Mouse (Mus musculus) midbrain, embryonic 16.5 days (tissue): Measurements from ENCODE around the gene Clec4n. TPM values are rescaled to one million over a fixed set of nuclear protein-coding genes. Genes with fewer than 3 reads are reported as not detected.
"Not testable (repeated sequence)": the region's sequence is repeated elsewhere in the genome, so short reads cannot be mapped to it uniquely, and the experiment has no call there.

ENCODE experiments used
- ATAC-seq: fragments of 200-750 bp; cut with Nextera tagmentation; 2 replicates; pipeline ENCODE4 v1.8.0; 2017; ENCODE audit warnings: moderate TSS enrichment
- H3K27ac ChIP-seq: fragments of 300-500 bp; sonication (generic); 2 replicates; pipeline ENCODE4 v1.5.1; 2014; ENCODE audit warnings: mild to moderate bottlenecking, low read length, mixed read lengths
- H3K27me3 ChIP-seq: fragments of 300-500 bp; sonication (generic); 2 replicates; pipeline ENCODE4 v1.6.1; 2014; ENCODE audit warnings: low read depth, low read length, mixed read lengths; ENCODE audit not compliant: control insufficient read depth, insufficient read depth
- H3K36me3 ChIP-seq: fragments of 300-500 bp; sonication (generic); 2 replicates; pipeline ENCODE4 v1.6.1; 2014; ENCODE audit warnings: mild to moderate bottlenecking, low read length, moderate library complexity, mixed read lengths; ENCODE audit not compliant: control insufficient read depth, insufficient read depth
- H3K4me1 ChIP-seq: fragments of 300-500 bp; sonication (generic); 2 replicates; pipeline ENCODE4 v1.6.1; 2014; ENCODE audit warnings: mild to moderate bottlenecking, low read length, mixed read lengths; ENCODE audit not compliant: control insufficient read depth, insufficient read depth
- H3K4me2 ChIP-seq: fragments of 300-500 bp; sonication (generic); 2 replicates; pipeline ENCODE4 v1.6.1; 2014; ENCODE audit warnings: mild to moderate bottlenecking, low read length, mixed read lengths
- H3K4me3 ChIP-seq: fragments of 300-500 bp; sonication (generic); 2 replicates; pipeline ENCODE4 v1.5.1; 2014; ENCODE audit warnings: low read depth, mild to moderate bottlenecking, low read length, moderate library complexity, mixed read lengths
- H3K9ac ChIP-seq: fragments of 300-500 bp; sonication (generic); 2 replicates; pipeline ENCODE4 v1.6.1; 2014; ENCODE audit warnings: low read depth, low read length, mixed read lengths
- H3K9me3 ChIP-seq: fragments of 300-500 bp; sonication (generic); replicated peaks from 2 replicates; pipeline ENCODE4 v1.6.1; 2014; ENCODE audit warnings: mild to moderate bottlenecking, low read length, mixed read lengths; ENCODE audit not compliant: control insufficient read depth, poor library complexity, severe bottlenecking
- WGBS: fragments of 180-500 bp; shearing (Covaris S2); extraction: QIAGEN DNeasy Blood & Tissue Kit; methylation state at CpG from one replicate; pipeline ENCODE4 v1.1.7; 2014; 5-methylcytosine and 5-hydroxymethylcytosine counted together
- polyA plus RNA-seq: library from polyadenylated mRNA; unstranded; fragments of >200 nt; fragmentation: Nextera tagmentation; extraction: Ambion mirVana; gene quantifications from 2 replicates; pipeline ENCODE4 v1.2.1, GENCODE M21; 2015

Clec4n gene
- polyA plus RNA-seq, 1 experiment from 2014 or later = 0.21 TPM

DNA sequence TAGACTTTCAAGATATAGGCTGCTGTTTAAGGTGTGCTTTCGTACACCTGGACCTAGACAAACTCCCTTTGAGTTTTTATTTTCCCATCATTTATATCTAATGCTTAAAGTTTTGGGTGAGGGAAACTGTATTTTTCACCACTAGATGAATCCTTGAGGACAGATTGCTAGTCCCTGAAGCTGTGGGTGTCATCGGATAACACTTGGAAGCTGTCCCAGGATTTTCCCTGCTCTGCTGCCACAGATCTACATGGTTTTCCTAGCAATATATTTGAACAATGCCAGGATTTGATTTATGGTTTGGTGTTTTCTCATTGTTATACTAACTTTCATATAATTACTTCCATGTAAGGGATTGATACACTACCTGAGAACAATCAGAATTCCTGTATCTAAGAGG is 49.8 kb downstream of the Clec4n start:
- ATAC-seq = no peak

DNA sequence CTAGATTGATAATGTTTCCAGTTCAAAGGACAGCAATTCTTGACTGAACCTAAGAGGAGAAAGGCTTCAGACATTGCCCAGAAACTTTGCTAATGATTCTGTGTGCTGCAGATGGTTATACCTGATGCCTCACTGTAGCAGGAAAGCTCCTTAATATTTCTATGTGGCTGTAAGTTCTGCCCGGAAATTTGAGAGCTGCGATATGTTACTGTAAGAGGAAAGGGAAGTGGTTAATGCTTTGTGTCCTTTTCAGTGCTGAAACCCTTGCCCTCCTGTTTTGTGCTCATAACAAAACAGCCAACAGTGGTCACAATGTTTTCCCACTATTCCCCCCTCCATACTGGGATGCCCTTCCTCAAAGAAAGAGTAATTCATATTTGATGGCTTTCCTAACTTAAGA is 56.7 kb downstream of the Clec4n start:
- Histone ChIP-seq H3K9ac (no peak overlapping the region), H3K27me3 (no peaks in the 10 kb centered on the region), H3K27ac (no peak overlapping the region), H3K9me3 (no peaks in the 10 kb centered on the region; the same call in 1 of the 2 replicates), H3K4me2 (no peak overlapping the region), H3K4me3 (no peak overlapping the region), H3K36me3 (no peaks in the 10 kb centered on the region), H3K4me1 (no peaks in the 10 kb centered on the region)
- no peak for ATAC-seq
- 91% methylated on average over 2 of the region's 2 CpGs for WGBS

More for the DNA sequence above, 49.8 kb downstream of the Clec4n start:
- WGBS = 88% methylated on average over 2 of the region's 2 CpGs
- no peak overlapping the region for H3K27ac ChIP-seq
- no peaks in the 10 kb centered on the region for H3K36me3 ChIP-seq
- no peak overlapping the region for H3K4me2 ChIP-seq
- H3K9me3 ChIP-seq = no peaks in the 10 kb centered on the region; the same call in 1 of the 2 replicates
- H3K4me1 ChIP-seq = no peaks in the 10 kb centered on the region
- no peaks in the 10 kb centered on the region for H3K27me3 ChIP-seq
- no peak overlapping the region for H3K4me3 ChIP-seq
- no peak overlapping the region for H3K9ac ChIP-seq

DNA sequence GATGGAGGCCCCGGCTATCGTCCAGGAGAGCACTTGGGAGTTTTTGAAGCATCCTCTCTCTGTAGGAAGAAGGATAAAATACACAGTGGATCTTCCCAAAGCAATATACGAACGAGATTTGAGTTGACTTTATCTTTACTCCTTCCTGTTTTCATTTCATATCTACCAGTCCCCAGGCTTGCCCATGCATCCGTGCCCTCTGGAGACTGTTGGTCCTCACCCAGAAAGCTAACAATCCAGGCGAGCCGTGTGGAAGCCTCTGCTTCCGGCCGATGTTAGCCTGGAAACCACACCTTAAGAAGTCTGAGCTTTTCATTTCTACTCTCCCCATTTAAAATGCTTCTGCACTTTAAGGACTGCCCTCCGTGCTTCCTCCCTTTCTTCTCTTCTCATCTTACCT is 59.3 kb downstream of the Clec4n start:
- Histone ChIP-seq H3K4me3 (no peak overlapping the region), H3K36me3 (no peaks in the 10 kb centered on the region), H3K9ac (no peak overlapping the region), H3K27ac (no peak overlapping the region), H3K4me2 (no peak overlapping the region), H3K4me1 (no peaks in the 10 kb centered on the region), H3K27me3 (no peaks in the 10 kb centered on the region), H3K9me3 (no peaks in the 10 kb centered on the region; the same call in 1 of the 2 replicates)
- no peak for ATAC-seq
- WGBS = 83% methylated on average over 10 of the region's 10 CpGs

DNA sequence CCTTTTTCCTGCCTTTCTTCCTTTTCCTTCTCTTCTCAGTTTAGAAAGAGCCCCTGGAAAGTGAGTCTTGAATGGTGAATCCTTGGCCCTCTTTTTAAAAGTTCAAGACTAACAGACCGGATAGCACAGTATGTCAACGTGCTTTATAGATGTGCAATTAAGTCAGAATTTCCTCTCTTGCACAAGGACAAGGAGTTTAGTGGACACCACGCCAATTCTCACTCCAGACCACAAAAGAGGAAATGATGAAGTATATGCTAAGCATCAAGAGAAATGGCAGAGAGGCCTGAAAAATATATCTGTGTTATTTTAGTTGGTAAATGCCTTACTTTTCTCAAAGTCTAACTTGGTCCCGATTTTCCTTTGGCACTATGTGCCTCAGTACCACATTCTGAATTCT is 60.1 kb downstream of the Clec4n start, which contains the start of gene Clec4e:
Gene Clec4e, minus strand, starts transcription at position 118 of the 400 bp plus-strand sequence.
- H3K27ac ChIP-seq = no peak within 1 kb of the TSS
- no peaks in the 10 kb centered on the region for H3K36me3 ChIP-seq
- H3K27me3 ChIP-seq = no peaks in the 10 kb centered on the region
- no peak within 1 kb of the TSS for H3K4me3 ChIP-seq
- 85% methylated on average over 4 of the region's 4 CpGs for WGBS
- no peaks in the 10 kb centered on the region for H3K9me3 ChIP-seq
- no peak within 1 kb of the TSS for H3K4me2 ChIP-seq
- ATAC-seq = no peak
- H3K4me1 ChIP-seq = no peaks in the 10 kb centered on the region
- no peak within 1 kb of the TSS for H3K9ac ChIP-seq

DNA sequence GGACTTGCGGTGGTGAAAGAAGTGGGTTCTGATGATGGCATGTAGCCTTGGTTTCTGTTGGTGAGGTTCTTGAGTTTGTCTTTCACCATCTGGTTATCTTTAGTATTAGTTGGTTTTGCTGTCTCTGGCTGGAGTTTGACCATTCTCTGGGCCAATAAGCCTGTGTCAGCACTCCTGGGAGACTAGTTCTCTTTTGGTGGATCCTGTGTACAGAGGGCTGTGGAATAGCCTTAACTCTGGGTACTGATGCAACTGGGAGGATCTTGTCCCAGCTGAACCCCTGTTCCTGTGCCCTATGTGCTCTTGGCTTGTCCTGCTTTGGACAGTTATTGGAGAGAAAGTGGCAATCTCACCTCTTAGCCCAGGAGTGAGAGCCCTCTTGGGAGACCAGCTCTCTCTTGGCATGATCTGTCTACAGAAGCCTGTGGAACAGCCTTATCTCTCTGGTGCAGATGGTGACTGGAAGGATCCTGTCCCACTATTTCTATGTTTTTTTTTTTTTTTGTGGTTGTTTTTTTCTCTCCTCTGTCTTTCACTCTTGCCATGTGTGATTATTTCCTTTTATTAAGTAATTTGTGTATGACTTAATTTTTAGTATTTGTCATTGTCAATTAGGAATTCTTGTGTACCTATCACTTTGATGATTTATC is 63.2 kb downstream of the Clec4n start:
- H3K27me3 ChIP-seq = no peaks in the 10 kb centered on the region
- H3K4me1 ChIP-seq = no peaks in the 10 kb centered on the region
- ATAC-seq = no peak
- H3K4me2 ChIP-seq = no peak overlapping the region
- 94% methylated on average over 1 of the region's 1 CpGs for WGBS
- H3K27ac ChIP-seq = no peak overlapping the region
- H3K36me3 ChIP-seq = no peaks in the 10 kb centered on the region
- no peaks in the 10 kb centered on the region for H3K9me3 ChIP-seq
- H3K9ac ChIP-seq = no peak overlapping the region
- H3K4me3 ChIP-seq = no peak overlapping the region

DNA sequence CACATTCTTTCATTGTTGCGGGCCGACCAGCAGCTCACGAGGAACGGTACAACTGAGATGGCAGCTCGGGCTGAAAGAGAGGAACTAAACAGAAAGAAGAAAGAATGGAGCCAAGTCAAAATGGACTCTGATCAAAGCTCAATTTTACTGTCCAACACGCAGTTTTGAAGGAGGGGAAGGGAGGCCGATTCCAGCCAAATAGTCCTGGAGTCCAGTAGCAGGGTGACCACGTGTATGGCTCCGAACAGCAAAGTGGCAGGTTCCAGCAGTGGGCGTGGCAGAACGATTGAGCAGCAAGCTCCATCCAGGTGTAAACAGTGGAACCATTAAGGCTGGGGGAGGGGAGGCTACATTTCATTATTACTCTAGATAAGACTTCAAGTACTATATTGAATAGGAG is 63.9 kb downstream of the Clec4n start:
- H3K4me2 ChIP-seq, ATAC-seq, H3K36me3 ChIP-seq, H3K4me1 ChIP-seq, H3K27ac ChIP-seq, H3K4me3 ChIP-seq, H3K27me3 ChIP-seq, H3K9me3 ChIP-seq, H3K9ac ChIP-seq: not testable (repeated sequence)
- WGBS = 92% methylated on average over 11 of the region's 11 CpGs

Other genes starting within 250 kb of the Clec4n start
- gene Clec4a4, start 239.5 kb upstream of the Clec4n start, polyA plus RNA-seq = not detected in 2 replicates
- not detected in 2 replicates for gene Clec4b1, start 179.9 kb upstream of the Clec4n start, polyA plus RNA-seq
- gene Clec4a2, start 123.4 kb upstream of the Clec4n start, polyA plus RNA-seq = 0.61 and 1.5 TPM in 2 replicates
- gene Clec4b2, start 57.0 kb upstream of the Clec4n start, polyA plus RNA-seq = not detected in 2 replicates
- not detected in 2 replicates for gene Clec4d, start 32.3 kb downstream of the Clec4n start, polyA plus RNA-seq
- not detected in 2 replicates for gene Clec4e, start 60.0 kb downstream of the Clec4n start, polyA plus RNA-seq
- not detected in 2 replicates for gene Vmn2r19, start 78.5 kb downstream of the Clec4n start, polyA plus RNA-seq
- gene Vmn2r20, start 188.3 kb downstream of the Clec4n start, polyA plus RNA-seq = not detected in 2 replicates